11 mouse cellular contexts compared by ENCODE assay signal in the genomic region with DNA sequence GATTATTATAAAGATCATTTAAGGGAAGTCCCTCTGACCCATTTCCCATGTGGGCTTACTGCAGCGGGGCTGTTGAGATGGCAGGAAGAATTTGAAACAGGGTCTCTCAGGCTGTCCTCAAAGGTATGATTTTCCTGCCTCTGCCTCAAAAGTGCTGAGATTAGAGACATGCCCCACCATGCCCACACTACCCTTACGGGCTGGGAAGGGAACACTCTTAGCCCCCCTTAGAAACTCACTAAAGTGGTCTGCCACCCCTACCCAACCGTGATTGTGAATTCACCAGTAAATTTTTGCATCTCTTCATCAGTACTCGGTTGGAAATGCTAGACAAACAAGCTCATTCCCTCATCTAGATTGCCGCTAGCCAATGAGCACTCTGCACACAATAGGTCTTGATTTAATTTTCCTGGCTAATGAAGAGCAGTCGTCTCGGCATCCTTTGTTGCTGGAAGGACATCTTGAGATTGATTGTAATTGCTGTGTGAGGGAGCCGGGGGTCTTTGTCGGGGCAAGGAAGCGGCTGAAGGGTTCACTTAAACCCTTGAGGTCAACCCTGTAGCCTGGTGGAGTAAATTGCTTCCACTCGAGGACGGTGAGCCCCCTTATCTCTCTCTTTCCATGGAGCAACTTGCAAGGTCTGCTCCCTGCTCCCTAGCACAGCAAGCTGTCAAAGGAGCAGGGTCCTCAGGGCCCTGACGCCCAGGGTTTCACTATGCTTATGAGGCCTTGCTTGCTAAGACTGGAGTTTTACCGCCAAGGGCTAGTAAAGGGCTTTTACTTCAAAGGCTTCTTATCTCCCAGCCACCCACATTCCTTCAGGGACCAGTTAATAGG. TPM values are rescaled to one million over a fixed set of nuclear protein-coding genes. Genes with fewer than 3 reads are reported as not detected.
DNase-seq lines count a peak whose midpoint lies in the region; ATAC-seq and TF ChIP-seq lines count a peak whose summit lies in the region.
"Had no signal": no experiment of that assay in that cellular context is flagged by ENCODE, and none has a peak within 500 bp of the region (broad histone marks: within the 10 kb centered on the region; RNA-seq: fewer than 3 reads in every experiment).

No protein-coding gene starts in this region.

- H3K9ac ChIP-seq in intestine, embryonic 14.5 days (ENCODE audit: low read length) = no peak overlapping the region
- H3K9ac ChIP-seq in intestine, postnatal 0 days (ENCODE audit: low read depth, low read length) = no peak overlapping the region
- H3K9ac ChIP-seq in hindbrain, embryonic 14.5 days = no peak overlapping the region
- H3K9ac ChIP-seq in neural tube, embryonic 12.5 days = no peak overlapping the region
- H3K9ac ChIP-seq: heart, embryonic 15.5 days; liver, embryonic 13.5 days had no signal

- H3K4me3 ChIP-seq in intestine, embryonic 14.5 days (ENCODE audit: low read depth, low read length) = no peak overlapping the region
- no peak overlapping the region for H3K4me3 ChIP-seq in intestine, postnatal 0 days (ENCODE audit: low read depth, low read length)
- peak overlapping the region; percentile 19; the same call in 1 of the 2 replicates for H3K4me3 ChIP-seq in embryonic facial prominence, embryonic 10.5 days
- no peak overlapping the region for H3K4me3 ChIP-seq in hindbrain, embryonic 14.5 days (replicated peaks; ENCODE audit: low read length)
- H3K4me3 ChIP-seq in neural tube, embryonic 12.5 days = no peak overlapping the region
- H3K4me3 ChIP-seq: erythroblast, embryonic 14.5 days; heart, embryonic 15.5 days; liver, embryonic 13.5 days had no signal

- DNase-seq in intestine, embryonic 14.5 days (ENCODE audit: low spot score) = peak; percentile 68
- peak; percentile 74 for DNase-seq in embryonic facial prominence, embryonic 10.5 days (ENCODE audit: low spot score)
- DNase-seq in hindbrain, embryonic 14.5 days (ENCODE audit: low spot score) = no peak
- no peak for DNase-seq in gastrocnemius, postnatal 36 days
- DNase-seq in B cell, adult 2 months = no peak
- no peak for DNase-seq in left cerebral cortex, adult 9 months (ENCODE audit: low spot score in 2 of 2)

- ATAC-seq in intestine, embryonic 14.5 days (replicated peaks; ENCODE audit: low FRiP score, low TSS enrichment, low read depth) = peak; percentile 76
- ATAC-seq in intestine, postnatal 0 days = no peak
- ATAC-seq in hindbrain, embryonic 14.5 days (ENCODE audit: low FRiP score) = peak; percentile 53; the same call in 1 of the 2 replicates
- peak; percentile 46 for ATAC-seq in neural tube, embryonic 12.5 days (ENCODE audit: low FRiP score, low read depth)

- no peaks in the 10 kb centered on the region for H3K27me3 ChIP-seq in intestine, embryonic 14.5 days (replicated peaks; ENCODE audit: control insufficient read depth, insufficient read depth, low read length)
- H3K27me3 ChIP-seq in intestine, postnatal 0 days (replicated peaks; ENCODE audit: control insufficient read depth, insufficient read depth, low read length) = no peaks in the 10 kb centered on the region
- no peaks in the 10 kb centered on the region; the same call in 1 of the 2 replicates for H3K27me3 ChIP-seq in embryonic facial prominence, embryonic 10.5 days (replicated peaks; ENCODE audit: low read depth, poor library complexity, severe bottlenecking)
- no peaks in the 10 kb centered on the region for H3K27me3 ChIP-seq in hindbrain, embryonic 14.5 days (ENCODE audit: control insufficient read depth, insufficient read depth, low read length)
- no peaks in the 10 kb centered on the region for H3K27me3 ChIP-seq in neural tube, embryonic 12.5 days (replicated peaks)
- H3K27me3 ChIP-seq: heart, embryonic 15.5 days; liver, embryonic 13.5 days had no signal

- no peaks in the 10 kb centered on the region for H3K9me3 ChIP-seq in intestine, embryonic 14.5 days (ENCODE audit: control insufficient read depth, low read length)
- no peaks in the 10 kb centered on the region for H3K9me3 ChIP-seq in intestine, postnatal 0 days (ENCODE audit: control insufficient read depth)
- H3K9me3 ChIP-seq in embryonic facial prominence, embryonic 10.5 days = no peaks in the 10 kb centered on the region
- H3K9me3 ChIP-seq in hindbrain, embryonic 14.5 days (ENCODE audit: control insufficient read depth, low read length) = no peaks in the 10 kb centered on the region
- H3K9me3 ChIP-seq in neural tube, embryonic 12.5 days = no peaks in the 10 kb centered on the region
- H3K9me3 ChIP-seq: heart, embryonic 15.5 days; liver, embryonic 13.5 days had no signal

- H3K4me1 ChIP-seq in intestine, embryonic 14.5 days (replicated peaks; ENCODE audit: control insufficient read depth, insufficient read depth, low read length) = no peaks in the 10 kb centered on the region
- no peaks in the 10 kb centered on the region; the same call in 1 of the 2 replicates for H3K4me1 ChIP-seq in intestine, postnatal 0 days (replicated peaks; ENCODE audit: control insufficient read depth, insufficient read depth, low read length)
- peaks cover 38% of the 10 kb centered on the region for H3K4me1 ChIP-seq in embryonic facial prominence, embryonic 10.5 days
- H3K4me1 ChIP-seq in hindbrain, embryonic 14.5 days (replicated peaks; ENCODE audit: control insufficient read depth, insufficient read depth, low read length) = 0 out of 2 replicates have a peak, but pooled peaks cover 5% of the 10 kb centered on the region
- H3K4me1 ChIP-seq in neural tube, embryonic 12.5 days = peaks cover 24% of the 10 kb centered on the region

- H3K27ac ChIP-seq in intestine, embryonic 14.5 days (ENCODE audit: low read depth) = peak overlapping the region; percentile 67
- no peak overlapping the region for H3K27ac ChIP-seq in intestine, postnatal 0 days (ENCODE audit: low read depth, low read length)
- H3K27ac ChIP-seq in embryonic facial prominence, embryonic 10.5 days (replicated peaks) = peak overlapping the region; percentile 81
- H3K27ac ChIP-seq in hindbrain, embryonic 14.5 days = no peak overlapping the region
- no peak overlapping the region for H3K27ac ChIP-seq in neural tube, embryonic 12.5 days
- H3K27ac ChIP-seq: heart, embryonic 15.5 days; liver, embryonic 13.5 days had no signal

- 0 out of 2 replicates have a peak overlapping the region, but pooled peaks have one; percentile 8 for H3K4me2 ChIP-seq in intestine, embryonic 14.5 days (ENCODE audit: low read length)
- no peak overlapping the region for H3K4me2 ChIP-seq in intestine, postnatal 0 days (replicated peaks; ENCODE audit: low read depth)
- H3K4me2 ChIP-seq in hindbrain, embryonic 14.5 days (replicated peaks) = no peak overlapping the region
- H3K4me2 ChIP-seq in neural tube, embryonic 12.5 days (replicated peaks) = 0 out of 2 replicates have a peak overlapping the region, but pooled peaks have one; percentile 1
- H3K4me2 ChIP-seq: heart, embryonic 15.5 days had no signal

- 33% methylated on average over 14 of the region's 14 CpGs for WGBS in intestine, embryonic 14.5 days
- WGBS in intestine, postnatal 0 days = 40% methylated on average over 14 of the region's 14 CpGs
- 5% methylated on average over 14 of the region's 14 CpGs for WGBS in embryonic facial prominence, embryonic 10.5 days
- 10% methylated on average over 14 of the region's 14 CpGs for WGBS in hindbrain, embryonic 14.5 days
- 11% methylated on average over 14 of the region's 14 CpGs for WGBS in neural tube, embryonic 12.5 days

- no peak for TF ChIP-seq CTCF in intestine, postnatal 0 days (IDR thresholded peaks at IDR 0.05; ENCODE audit: low read depth)

- H3K36me3 ChIP-seq in intestine, embryonic 14.5 days (ENCODE audit: control insufficient read depth, insufficient read depth, low read length) = no peaks in the 10 kb centered on the region
- H3K36me3 ChIP-seq in intestine, postnatal 0 days (ENCODE audit: control insufficient read depth, insufficient read depth) = no peaks in the 10 kb centered on the region
- no peaks in the 10 kb centered on the region for H3K36me3 ChIP-seq in embryonic facial prominence, embryonic 10.5 days (replicated peaks)
- no peaks in the 10 kb centered on the region for H3K36me3 ChIP-seq in hindbrain, embryonic 14.5 days (replicated peaks; ENCODE audit: control insufficient read depth, insufficient read depth)
- H3K36me3 ChIP-seq in neural tube, embryonic 12.5 days = no peaks in the 10 kb centered on the region
- H3K36me3 ChIP-seq: heart, embryonic 15.5 days; liver, embryonic 13.5 days had no signal

- intact Hi-C loops in gastrocnemius, postnatal 36 days (cut with DNase I) = loop anchor here (5.0 kb wide), 2 partner anchors 173 to 233 kb away; no protein-coding TSS in a partner anchor

RNA-seq across cellular contexts. Expression of a gene that starts 51.7 kb away (rescaled TPM):
- 5.7 and 6.1 TPM in 2 replicates for polyA plus RNA-seq in intestine, embryonic 14.5 days (2014; fragmentation: Nextera tagmentation; extraction: Ambion mirVana)
- 1.9 and 2.1 TPM in 2 replicates for polyA plus RNA-seq in intestine, postnatal 0 days (2015; fragmentation: Nextera tagmentation; extraction: Ambion mirVana)
- polyA plus RNA-seq in embryonic facial prominence, embryonic 10.5 days (2016; fragmentation: Nextera tagmentation; extraction: Ambion mirVana) = 6.0 and 7.7 TPM in 2 replicates
- 5.2 and 6.3 TPM in 2 replicates for polyA plus RNA-seq in hindbrain, embryonic 14.5 days (2014; fragmentation: Nextera tagmentation; extraction: Ambion mirVana)
- polyA plus RNA-seq in neural tube, embryonic 12.5 days (2016; fragmentation: Nextera tagmentation; extraction: Ambion mirVana) = 6.7 and 7.5 TPM in 2 replicates
- 1 to 10 TPM; 3.0 TPM for total RNA-seq in gastrocnemius, postnatal 36 days (2021)
- polyA plus RNA-seq: erythroblast, embryonic 14.5 days had no signal

Comparison
In these comparisons a context has a peak if more than half of its experiments do, and no peak if none do; other contexts are left out.
1. H3K27ac ChIP-seq: peak in intestine, embryonic 14.5 days (single experiment) and embryonic facial prominence, embryonic 10.5 days (single experiment); none in intestine, postnatal 0 days (single experiment), hindbrain, embryonic 14.5 days (single experiment) and neural tube, embryonic 12.5 days (single experiment).
2. H3K4me2 ChIP-seq: peak in intestine, embryonic 14.5 days (single experiment) and neural tube, embryonic 12.5 days (single experiment); none in intestine, postnatal 0 days (single experiment) and hindbrain, embryonic 14.5 days (single experiment).
3. DNase-seq: peak in intestine, embryonic 14.5 days (single experiment) and embryonic facial prominence, embryonic 10.5 days (single experiment); none in hindbrain, embryonic 14.5 days (single experiment), gastrocnemius, postnatal 36 days (0 of 2), B cell, adult 2 months (0 of 2) and left cerebral cortex, adult 9 months (0 of 2).